Mouse (Mus musculus) thymus, postnatal 25 days (tissue): ENCODE data around the gene Fkbpl.
A peak's percentile ranks its signal among the peaks of the same experiment; 100 is the strongest.

ENCODE experiments used
- DNase-seq: peaks from one replicate; pipeline ENCODE4 v3.0.0; 2022

The Fkbpl gene

DNA sequence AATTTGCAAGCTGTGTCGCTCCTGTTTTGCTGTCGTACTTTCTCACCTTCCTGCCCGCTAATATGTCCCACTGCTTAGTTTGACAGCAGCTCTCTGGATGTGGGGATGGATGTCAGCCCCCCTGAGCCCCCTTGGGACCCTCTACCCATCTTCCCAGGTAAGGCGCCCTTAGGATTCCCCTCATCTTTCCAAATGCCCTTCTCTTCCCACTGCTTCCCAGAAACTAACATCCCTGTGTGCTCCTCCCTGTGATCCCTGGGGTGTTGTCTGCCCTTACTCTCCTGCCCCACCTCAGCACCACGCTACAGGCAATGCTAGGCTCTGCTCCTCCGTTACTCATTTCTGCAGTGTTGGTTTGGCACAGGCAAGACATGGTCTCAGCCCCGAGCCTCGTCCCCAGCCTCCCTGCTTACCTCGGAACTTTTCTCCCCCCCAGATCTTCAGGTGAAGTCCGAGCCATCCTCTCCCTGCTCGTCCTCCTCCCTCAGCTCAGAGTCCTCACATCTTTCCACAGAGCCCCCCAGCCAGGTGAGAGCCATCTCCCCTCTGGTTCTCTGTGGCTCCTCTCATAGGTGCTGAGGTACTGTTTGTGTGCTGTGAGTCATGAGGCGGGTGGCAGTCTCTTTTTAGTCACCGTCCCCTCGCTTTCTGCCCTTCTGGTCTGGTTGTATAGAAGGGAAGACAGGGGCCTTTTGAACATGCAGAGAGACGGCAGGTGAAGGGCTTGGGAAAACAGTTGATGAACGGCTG lies 3.8 kb downstream of the Fkbpl start:
- no peak for DNase-seq

DNA sequence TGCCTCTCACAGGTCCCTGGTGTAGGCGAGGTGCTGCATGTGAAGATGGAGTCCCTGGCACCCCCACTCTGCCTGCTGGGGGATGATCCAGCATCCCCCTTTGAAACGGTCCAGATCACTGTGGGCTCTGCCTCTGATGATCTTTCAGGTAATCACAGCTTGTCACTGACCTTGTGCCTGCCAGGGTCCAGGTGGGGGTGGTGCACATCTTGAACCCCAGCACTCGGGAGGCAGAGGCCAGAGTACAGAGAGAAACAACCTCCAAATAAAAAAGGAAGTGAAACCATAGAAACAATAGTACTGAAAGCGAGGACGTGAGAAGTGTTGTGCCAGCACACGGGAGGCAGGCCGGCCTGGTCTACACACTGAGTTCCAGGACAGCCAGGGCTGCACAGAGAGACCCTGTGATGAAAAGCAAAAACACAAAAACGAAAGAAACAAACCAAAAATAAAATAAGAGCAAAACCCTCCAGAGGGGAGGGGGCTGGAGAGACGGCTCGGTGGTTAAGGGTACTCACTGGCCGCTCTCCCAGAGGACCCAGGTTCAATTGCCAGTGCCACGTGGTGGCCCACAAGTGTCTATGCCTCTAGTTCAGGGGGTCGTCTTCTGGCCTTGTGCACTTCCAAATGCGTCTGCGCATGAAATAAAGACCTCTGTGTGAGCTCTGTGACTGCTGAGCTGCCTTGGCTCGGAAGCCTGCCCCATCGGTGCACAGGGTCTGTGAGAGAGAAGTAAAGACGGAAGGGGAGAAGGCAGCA lies 4.7 kb downstream of the Fkbpl start:
- DNase-seq: no peak

DNA sequence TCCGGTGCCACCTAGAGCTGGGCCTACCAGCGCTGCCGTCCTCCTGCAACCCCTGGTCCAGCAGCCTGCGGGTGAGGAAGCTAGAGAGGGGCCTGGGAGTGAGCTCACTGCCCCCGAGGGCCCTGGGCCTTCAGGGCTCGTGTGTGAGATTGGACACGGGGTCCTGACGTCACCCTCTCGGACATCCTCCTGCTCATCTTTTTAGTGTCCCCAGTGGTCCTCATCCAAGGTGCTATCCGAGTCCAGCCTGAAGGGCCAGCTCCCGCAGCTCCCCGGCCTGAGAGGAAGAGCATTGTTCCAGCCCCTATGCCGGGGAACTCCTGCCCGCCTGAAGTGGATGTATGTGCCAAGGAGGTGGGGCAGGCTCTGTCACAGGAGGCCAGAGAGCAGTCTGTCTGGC lies 6.2 kb downstream of the Fkbpl start:
- no peak for DNase-seq

DNA sequence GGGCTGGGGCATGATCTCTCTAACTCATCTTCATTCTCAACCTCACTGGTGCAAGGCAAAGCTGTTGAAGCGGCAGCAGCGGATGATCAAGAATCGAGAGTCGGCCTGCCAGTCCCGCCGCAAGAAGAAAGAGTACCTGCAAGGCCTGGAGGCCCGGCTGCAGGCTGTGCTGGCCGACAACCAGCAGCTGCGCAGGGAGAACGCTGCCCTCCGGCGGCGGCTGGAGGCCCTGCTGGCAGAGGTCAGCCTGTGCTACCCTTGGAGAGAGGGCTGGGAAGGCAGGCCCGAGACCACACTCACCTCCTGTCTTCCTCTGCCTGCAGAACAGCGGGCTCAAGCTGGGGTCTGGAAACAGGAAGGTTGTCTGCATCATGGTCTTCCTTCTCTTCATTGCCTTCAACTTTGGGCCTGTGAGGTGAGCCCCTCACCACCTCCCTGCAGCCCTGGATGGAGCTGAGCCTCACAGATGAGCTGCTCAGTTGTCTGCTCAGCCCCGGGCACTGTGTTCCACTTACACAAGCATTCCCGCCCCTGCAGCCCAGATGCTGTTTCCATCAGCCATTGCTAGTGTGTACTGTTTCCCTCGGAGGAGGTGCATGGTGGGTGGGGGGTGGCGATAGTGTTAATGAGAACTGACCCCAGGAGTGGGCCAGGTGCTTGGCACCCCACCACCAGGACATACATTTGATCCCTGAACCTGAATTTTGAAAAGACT lies 7.1 kb downstream of the Fkbpl start:
- peak; percentile 70 for DNase-seq

DNA sequence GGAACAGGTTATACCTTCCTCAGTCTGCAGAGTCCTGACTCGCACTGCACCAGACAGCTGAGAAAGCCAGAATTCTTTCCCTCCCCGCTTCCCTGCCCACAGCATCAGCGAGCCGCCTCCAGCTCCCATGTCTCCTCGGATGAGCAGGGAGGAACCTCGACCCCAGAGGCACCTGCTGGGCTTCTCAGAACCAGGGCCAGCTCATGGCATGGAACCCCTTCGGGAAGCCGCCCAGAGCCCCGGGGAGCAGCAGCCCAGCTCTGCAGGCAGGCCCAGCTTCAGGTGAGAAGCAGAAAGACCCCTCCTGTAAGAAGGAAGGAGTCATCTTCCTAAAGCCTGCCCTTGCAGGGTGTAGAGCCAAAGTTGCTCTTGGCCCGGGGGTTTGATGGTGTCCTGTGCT lies 8.0 kb downstream of the Fkbpl start:
- DNase-seq: no peak

DNA sequence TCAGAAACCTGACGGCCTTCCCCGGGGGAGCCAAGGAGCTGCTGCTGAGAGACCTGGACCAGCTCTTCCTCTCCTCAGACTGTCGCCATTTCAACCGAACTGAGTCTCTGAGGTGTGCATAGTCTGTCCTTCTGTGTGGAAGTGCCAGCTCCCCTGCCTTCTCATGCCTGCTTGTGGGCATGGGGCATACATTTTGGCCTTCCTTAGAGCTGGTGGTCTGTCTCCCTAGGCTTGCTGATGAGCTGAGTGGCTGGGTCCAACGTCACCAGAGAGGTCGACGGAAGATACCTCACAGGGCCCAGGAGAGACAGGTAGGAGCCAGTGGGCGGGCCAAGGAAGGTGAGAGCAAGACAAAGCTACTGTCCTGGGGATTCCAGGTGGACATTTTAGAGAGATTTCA lies 8.4 kb downstream of the Fkbpl start:
- DNase-seq: no peak

DNA sequence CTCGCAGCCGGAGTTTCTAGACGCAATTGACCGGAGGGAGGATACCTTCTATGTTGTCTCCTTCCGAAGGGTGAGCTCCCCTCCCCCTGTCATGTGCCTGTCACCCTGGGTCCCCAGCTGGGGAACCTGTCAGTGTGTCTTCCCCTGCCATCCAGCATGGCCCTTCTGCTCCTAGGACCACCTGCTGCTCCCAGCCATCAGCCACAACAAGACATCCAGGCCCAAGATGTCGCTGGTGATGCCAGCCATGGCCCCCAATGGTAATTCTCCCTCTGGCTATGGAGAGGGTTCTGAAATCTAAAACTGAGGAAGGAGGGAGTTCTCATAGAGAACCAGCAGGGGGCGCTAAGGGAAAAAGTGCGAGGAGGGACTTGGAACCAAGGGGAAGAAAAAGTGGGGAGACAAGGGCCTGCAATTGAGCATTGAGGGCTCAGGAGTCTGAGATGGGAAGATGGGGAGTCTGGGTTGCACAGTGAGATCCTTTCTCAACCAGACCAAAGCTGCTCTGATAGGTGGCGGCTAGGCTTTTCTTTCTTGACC lies 9.3 kb downstream of the Fkbpl start:
- peak; percentile 58 for DNase-seq

DNA sequence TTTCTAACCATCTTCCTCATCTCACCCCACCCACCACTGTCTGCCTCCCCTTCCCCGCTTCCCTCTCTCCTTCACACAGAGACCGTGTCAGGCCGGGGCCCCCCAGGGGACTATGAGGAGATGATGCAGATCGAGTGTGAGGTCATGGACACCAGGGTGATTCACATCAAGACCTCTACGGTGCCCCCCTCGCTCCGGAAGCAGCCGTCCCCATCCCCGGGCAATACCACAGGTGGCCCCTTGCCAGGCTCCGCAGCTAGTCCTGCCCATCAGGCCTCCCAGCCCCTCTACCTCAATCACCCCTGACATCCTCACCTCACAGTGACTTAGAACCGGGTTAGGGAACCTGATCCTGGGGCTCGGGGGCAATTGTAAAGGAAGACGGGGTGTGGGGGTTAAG lies 9.8 kb downstream of the Fkbpl start:
- DNase-seq: no peak

DNA sequence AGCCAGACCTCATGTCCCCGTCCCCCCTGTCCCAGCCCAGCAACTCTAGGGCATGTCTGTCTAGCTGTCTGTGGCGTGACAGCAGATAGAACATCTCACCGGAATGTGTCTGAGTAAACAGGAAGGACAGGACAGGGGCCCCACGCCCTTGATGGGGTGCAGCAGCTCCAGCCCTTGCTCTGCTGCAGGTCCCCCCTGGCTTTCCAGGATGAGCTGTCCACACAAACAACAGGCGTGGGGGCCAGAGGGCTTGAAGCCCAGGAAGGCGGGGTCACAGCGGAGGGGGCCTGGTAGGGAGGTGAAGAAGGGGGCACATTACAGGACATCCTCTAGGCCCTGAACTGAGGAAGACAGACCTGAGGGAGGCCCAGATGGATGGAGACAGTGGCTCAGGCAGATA lies 10.6 kb downstream of the Fkbpl start:
- DNase-seq: no peak

DNA sequence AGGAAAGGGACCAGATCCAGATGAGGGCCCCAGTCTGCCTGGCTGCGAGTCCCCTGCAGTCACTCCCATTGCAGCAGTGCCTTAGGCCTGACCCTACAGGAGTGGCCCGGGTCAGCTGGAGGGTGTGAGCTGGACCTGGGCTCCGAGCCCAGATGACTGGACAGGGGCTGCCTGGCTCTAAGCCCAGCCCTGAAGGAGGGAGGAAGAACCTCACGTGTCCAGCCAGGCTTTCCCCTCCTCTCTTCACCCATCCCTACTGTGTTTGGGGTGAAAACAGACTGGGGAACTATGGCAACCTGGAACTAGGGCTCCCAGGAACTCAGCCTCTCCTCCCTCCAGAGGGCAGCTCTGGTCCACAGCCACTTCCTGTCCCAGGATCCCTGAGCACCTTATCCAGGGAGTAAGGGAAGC lies 11.0 kb downstream of the Fkbpl start:
- no peak for DNase-seq

DNA sequence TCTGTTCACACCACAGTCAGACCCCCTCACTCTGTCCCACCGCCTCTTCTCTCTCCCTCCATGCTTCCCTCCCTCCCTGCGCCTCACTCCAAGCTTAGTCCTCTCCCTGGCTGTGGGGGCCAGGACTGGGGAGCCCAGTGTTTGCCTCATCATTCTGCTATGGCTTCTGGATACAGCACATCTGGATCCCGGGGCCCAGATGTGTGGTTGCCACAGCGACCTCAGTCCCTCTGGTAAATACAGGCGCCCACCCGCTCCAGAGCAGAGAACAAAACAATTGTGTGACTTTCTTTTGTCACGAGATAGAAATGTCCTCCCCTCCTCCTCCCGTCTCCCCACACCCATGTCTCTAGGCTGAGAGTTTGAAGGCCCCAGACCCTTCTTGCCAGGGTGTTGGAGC lies 12.1 kb downstream of the Fkbpl start:
- DNase-seq: no peak

DNA sequence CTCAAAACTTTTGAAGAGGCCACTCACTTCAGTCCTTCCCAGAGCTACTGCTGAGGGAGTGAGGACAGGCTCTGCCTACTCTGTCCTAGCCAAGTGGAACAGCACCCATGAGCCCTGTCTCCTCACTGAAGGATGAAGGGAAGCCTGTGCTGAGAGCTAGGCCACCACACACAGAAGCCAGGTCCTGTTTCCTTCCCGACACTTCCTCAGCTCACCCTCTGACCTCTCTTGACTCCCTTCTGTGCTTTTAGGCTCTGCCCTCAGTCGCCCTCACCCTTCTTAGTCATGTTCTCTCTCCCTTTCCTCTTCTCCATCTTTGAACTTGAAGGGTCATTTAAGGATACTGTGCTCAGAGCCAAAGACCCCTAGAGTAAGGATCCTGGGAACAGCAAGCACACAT lies 12.7 kb downstream of the Fkbpl start:
- no peak for DNase-seq

DNA sequence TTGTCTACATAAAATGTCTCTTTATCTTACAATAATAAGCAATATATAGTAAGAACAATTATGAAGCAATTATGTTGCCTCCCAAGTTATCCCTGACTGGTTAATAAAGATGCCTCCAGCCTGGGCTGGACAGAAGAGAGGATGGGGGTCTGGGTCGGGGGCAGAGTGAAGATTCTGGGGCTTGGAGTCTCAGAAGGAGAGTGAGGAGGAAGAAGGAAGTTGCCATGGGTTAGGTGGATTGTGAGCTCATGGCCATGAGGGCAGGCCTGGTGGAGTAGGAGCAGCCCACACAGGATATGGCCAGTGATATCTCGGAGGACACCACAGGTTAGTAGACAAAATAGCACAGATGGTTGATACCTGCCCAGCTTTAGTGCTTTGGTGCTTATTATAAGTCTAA lies 13.6 kb downstream of the Fkbpl start:
- no peak for DNase-seq

DNA sequence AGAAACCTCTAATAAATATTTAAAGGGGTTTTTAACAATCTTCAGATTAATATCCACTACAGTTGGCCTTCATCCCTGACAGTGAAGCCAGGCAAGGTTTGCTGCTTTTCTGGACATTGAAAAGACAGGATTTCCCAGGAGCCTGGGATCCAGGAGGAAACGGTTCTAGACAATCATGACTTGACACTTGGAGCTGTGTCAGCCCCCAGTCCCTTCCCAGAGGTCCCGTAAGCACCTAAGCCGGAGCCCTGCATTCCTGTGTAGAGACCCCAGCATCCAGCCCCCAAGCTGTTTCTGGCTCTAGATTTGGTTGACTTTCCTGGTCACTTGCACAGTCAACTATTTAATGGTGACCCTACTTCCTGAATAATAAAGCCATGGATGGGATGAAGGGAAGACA lies 14.0 kb downstream of the Fkbpl start:
- no peak for DNase-seq

DNA sequence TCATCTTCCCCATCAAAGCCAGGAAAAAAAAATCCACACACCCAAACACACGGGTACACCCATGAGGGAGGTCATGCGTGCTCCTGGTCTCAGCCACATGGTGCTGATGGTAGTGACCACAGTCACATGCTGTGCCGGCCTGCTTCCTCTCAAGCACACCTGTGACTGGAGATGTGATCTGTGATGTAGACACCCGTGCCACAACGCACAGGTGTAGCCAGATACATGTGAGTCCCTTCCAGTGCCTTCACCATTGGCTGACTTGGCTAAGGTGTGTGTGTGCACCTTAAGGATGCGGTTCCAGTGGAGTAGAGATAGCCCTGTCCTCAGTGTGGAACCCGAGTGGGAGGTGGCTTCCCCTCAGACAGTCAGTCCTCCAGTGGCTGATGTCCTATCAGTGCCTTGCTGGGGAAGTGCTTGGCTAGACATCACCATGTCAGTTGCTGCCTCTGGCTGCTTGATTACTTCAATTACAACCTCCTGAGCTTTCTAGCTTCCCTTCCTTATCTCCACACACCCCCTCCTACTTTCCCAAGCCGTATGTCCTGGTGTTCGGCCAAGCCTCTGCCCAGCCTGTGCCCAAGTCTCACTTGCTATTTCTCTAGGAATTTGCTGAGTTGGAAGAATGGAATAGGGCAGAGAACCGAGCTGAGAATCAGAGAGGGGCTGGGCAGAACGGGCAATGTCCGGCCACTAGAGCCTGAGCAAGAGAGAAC lies 14.8 kb downstream of the Fkbpl start:
- no peak for DNase-seq

DNA sequence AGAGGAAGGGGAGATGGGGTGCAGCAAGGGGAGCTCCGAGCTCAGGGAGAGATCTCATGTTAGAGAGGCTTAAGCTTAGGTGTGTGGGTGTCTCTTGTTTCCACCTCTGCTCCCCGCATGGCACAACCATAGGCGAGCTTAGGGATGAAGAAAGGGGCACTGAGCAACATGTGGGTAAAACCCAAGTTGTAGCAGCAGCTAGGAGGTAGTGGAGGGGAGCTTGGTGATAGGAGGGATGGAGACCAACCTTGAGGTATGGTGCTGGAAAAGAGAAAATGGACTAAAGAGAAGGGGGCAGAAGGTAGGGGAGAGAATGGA lies 15.3 kb downstream of the Fkbpl start:
- DNase-seq: no peak

DNA sequence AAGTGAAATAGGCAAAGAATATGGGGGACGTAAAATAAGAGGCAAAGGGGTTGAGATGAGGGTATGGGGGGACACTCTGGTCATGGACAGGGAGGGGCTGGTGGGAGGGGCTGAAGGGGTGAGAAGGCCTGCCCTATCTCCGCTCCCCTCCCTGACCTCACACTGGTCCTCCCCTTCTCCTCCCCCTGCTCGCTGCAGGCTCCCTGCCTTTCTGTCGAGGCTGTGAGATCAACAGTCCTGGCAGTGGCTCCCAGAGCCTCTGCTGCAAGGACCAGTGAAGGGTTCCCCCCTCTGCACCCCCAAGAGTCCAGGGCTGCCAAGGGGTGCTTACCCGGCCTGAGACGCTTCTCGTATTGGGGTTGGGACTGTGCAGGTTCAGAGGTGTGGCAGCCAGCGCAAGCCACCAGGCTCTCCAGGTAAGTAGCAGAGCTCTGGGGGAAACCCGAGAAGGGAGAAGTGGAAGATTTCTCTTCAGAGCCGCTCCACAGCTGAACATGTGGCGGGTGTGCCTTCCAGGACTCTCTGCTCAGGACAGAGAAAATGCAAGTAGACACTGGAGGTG lies 15.8 kb downstream of the Fkbpl start:
- no peak for DNase-seq

DNA sequence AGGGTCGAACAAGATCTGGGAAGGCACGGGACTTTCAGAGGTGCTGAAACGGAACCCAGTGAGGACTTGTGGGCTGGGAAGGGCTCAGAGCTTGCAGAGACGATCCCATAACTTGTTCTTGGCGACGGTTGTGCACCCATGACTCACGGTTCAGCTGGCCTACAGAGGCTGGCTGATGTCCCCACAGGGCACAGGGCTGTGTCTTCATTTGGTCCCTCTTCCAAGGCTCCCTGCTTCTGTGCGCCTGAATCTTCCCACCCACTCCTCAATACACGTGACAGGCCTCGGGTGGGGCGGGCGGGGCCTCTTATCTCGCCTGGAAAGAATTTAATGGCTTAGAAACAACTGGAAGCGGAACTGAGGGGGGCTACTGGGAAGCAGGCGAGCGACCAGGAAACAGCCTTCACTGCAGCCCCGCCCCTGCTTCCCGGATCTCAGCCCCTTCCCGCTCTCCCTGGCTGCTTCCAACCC lies 16.6 kb downstream of the Fkbpl start:
- DNase-seq: no peak

DNA sequence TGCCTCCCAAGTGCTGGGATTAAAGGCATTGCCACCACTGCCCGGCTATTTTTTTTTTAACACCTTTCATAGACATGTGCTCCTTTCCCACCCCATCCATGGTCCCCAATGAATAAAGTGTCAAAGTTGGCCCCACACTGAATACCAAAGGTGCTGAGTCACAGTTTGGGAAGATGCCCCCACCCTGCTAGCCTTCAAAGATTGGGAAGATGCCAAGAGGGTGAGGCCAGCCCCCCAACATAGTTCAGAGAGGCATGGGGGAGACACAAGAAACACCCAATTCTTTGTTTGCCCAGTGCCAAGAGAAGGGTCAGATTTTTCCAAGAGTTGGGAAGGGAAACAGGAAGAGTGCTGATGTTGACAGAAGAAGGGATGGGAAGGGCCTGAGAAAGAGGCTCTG lies 17.9 kb downstream of the Fkbpl start:
- DNase-seq: no peak

DNA sequence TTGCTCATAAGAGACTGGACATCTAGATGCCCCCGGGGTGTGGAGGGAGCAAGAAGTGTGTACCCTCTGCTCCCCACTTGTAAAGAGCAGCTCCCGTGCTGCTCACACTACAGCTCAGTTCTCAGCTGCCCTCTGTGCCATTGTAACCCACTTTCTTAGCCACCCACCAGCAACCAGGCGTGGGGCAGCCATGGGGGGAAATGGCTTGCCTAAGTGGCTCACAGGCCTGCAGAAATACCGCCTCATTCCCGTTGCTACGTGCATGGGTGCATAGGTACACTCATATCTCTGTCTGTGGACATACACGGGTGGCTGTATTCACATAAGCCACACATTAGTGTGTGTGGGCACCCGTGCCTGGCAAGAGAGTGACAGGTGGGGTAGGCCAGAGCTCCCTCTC lies 18.4 kb downstream of the Fkbpl start:
- no peak for DNase-seq

DNA sequence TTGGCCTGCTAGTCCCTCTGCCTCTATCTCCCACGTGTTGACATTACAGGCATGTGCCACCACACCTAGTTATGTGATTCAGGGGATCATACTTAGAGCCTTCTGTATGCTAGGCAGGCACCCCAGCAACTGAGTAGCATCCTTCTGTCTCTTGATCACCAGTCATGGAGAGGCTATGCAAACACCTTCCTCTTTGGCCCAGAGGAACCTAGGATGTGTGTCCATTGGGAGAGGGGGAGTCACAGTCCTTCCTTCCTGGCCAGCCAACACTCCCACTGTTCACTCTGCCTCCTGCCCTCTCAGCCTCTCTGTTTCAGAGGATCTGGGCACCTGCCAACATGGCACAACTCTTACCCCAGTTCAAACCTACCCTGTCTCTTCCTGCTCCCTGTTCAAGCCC lies 19.0 kb downstream of the Fkbpl start:
- DNase-seq: no peak

DNA sequence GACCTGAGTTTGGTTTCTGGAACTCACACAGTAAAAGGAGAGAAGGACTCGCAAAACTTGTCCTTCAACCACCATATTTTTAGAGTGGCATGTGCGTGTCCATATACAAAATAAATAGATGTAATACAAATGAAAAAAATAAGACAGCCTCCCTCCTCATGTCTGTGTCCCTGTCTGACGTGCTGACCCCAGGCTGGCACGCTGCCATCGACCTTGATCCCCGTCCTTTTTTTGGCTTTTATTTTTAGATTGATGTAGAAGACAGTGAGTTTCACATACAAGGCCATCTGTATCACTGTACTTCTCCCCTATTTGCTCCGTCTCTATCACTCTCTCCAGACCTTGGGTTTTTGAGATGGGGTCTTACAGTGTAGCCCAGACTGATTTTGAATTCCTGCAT lies 19.9 kb downstream of the Fkbpl start:
- DNase-seq: no peak

DNA sequence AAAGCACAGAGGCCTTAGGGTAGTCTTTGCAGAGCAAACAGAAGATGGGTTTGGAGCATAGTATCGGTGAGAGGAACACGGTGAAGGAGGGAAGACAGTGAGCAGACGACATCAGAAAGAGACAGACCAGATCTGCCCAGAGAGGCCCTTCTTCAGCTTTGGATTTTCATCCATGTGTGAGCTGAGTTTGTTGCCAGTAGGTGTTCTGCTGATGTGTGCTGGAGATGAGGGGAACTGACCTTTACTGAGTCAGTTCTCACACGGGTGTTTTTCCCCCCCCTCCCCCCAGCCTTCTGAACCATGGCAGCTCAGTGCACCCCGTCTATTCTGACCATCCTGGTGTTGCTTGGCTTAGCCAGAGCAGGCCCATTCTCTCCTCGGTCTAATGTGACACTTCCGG lies 25.7 kb downstream of the Fkbpl start, which contains the start of gene Tnxb:
TSS of gene Tnxb (plus strand) at position 301 of the 400 bp plus-strand sequence.
- no peak for DNase-seq
